Mouse (Mus musculus) limb, embryonic 15.5 days (tissue): ENCODE data around the gene Runx2. TPM values are rescaled to one million over a fixed set of nuclear protein-coding genes. Genes with fewer than 3 reads are reported as not detected.

Experiments used
- ATAC-seq: fragments of 200-750 bp; cut with Nextera tagmentation; 2 replicates; pipeline ENCODE4 v1.8.0; 2017; ENCODE audit warnings: low read depth, moderate TSS enrichment; ENCODE audit not compliant: insufficient number of reproducible peaks, low FRiP score, low TSS enrichment
- H3K27ac ChIP-seq: fragments of 300-500 bp; sonication (generic); 2 replicates; pipeline ENCODE4 v1.5.1; 2015; ENCODE audit warnings: moderate library complexity, mild to moderate bottlenecking, inconsistent platforms
- H3K27me3 ChIP-seq: fragments of 300-500 bp; sonication (generic); 2 replicates; pipeline ENCODE4 v1.6.1; 2015; ENCODE audit warnings: inconsistent platforms
- H3K36me3 ChIP-seq: fragments of 300-500 bp; sonication (generic); 2 replicates; pipeline ENCODE4 v1.6.1; 2015; ENCODE audit warnings: inconsistent platforms
- H3K4me1 ChIP-seq: fragments of 300-500 bp; sonication (generic); 2 replicates; pipeline ENCODE4 v1.6.1; 2015; ENCODE audit warnings: inconsistent platforms
- H3K4me2 ChIP-seq: fragments of 300-500 bp; sonication (generic); 2 replicates; pipeline ENCODE4 v1.6.1; 2015; ENCODE audit warnings: mild to moderate bottlenecking, inconsistent platforms
- H3K4me3 ChIP-seq: fragments of 300-500 bp; sonication (generic); 2 replicates; pipeline ENCODE4 v1.5.1; 2015; ENCODE audit warnings: mild to moderate bottlenecking, inconsistent platforms
- H3K9ac ChIP-seq: fragments of 300-500 bp; sonication (generic); 2 replicates; pipeline ENCODE4 v1.6.1; 2015; ENCODE audit warnings: inconsistent platforms
- H3K9me3 ChIP-seq: fragments of 300-500 bp; sonication (generic); 2 replicates; pipeline ENCODE4 v1.6.1; 2016; ENCODE audit warnings: inconsistent platforms
- WGBS: fragments of 180-500 bp; shearing (Covaris S2); methylation state at CpG from one replicate; pipeline ENCODE4 v1.1.7; 2015; 5-methylcytosine and 5-hydroxymethylcytosine counted together
- polyA plus RNA-seq: library from polyadenylated mRNA; unstranded; fragments of >200 nt; fragmentation: Nextera tagmentation; extraction: Ambion mirVana; gene quantifications from 2 replicates; pipeline ENCODE4 v1.2.1, GENCODE M21; 2015

Gene Runx2
- polyA plus RNA-seq, 1 experiment from 2014 or later, result 13.1 TPM

DNA sequence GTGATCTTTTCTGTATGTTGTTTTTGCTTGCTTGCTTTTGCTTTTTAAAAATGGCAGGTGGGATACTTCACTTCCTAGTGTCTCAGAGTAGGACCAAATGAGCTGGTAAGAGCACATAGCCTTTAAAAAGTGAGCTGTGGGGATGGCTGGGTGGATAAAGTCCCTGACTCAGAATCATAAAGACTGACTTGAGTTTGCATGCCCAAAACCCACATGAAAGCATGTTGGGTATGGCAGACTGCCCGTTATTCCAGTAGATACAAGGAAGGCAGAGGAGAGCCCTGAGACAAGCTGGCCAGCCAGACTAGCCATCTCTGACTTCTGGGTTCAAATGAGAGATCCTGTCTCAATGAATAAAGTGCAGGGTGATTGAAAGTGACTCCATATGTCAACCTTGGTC lies 214.7 kb downstream of the Runx2 start:
- H3K9ac ChIP-seq, result no peak overlapping the region
- WGBS, result 68% methylated on average over 1 of the region's 1 CpGs
- H3K27ac ChIP-seq, result no peak overlapping the region

DNA sequence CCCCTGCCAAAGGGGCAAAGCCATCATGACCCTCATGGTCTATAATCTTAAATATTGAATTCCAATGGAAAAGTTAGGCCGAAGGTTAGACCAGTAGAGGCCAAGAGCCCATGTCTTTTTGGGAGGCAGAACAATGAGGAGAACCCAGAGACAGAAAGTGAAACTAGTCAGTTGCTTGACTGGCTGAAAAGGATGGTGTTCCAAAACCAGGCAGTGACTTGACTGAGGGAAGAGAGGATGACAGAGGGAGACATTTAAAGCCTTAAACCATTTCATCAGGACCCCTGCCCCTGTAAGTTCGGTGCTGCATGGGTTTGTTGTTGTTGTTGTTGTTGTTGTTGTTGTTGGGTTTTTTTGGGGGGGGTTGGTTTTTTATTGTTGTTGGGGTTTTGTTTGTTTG lies 215.5 kb downstream of the Runx2 start:
- H3K27me3 ChIP-seq, result 0 out of 2 replicates have a peak, but pooled peaks cover 11% of the 10 kb centered on the region
- H3K4me2 ChIP-seq, result no peak overlapping the region
- no peak overlapping the region for H3K4me3 ChIP-seq
- H3K9ac ChIP-seq, result no peak overlapping the region
- H3K27ac ChIP-seq, result no peak overlapping the region
- ATAC-seq, result no peak
- WGBS, result 88% methylated on average over 2 of the region's 2 CpGs
- H3K4me1 ChIP-seq, result peaks cover 18% of the 10 kb centered on the region
- no peaks in the 10 kb centered on the region for H3K9me3 ChIP-seq
- no peaks in the 10 kb centered on the region for H3K36me3 ChIP-seq

More for the DNA sequence above, 214.7 kb downstream of the Runx2 start:
- Histone ChIP-seq H3K27me3 (0 out of 2 replicates have a peak, but pooled peaks cover 11% of the 10 kb centered on the region), H3K4me3 (no peak overlapping the region), H3K36me3 (no peaks in the 10 kb centered on the region), H3K9me3 (no peaks in the 10 kb centered on the region), H3K4me2 (no peak overlapping the region), H3K4me1 (peaks cover 18% of the 10 kb centered on the region)
- no peak for ATAC-seq

DNA sequence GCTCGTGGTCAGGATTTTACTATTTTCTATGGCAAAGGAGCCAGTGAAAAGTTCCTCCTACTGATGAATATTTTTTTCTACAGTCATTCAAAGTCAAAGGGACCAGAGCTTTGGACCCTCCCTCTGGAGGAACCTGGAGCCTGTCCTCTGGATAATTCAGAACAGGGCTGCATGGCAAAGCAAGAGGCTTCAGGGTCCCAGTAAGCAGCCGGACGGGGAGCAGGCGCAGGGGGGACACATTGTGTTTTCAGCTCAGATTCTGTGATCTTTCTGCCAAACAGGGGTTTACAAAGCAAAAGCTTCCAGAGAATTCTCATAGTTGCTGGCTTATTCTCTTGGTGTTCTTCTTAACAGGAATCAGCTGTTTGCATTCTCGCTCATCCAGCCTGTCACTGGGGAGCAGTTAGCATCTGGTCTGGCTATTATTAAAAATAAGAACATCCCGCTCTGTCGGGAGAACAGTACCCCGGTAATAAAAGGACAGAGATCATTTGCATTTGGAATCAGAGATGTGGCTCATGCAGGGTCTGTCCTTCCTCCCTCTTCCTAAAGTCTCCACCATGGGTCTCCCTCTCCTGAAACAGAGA lies 216.6 kb downstream of the Runx2 start:
- H3K4me3 ChIP-seq, result no peak overlapping the region
- 0 out of 2 replicates have a peak, but pooled peaks cover 7% of the 10 kb centered on the region for H3K27me3 ChIP-seq
- no peak overlapping the region for H3K27ac ChIP-seq
- no peaks in the 10 kb centered on the region for H3K36me3 ChIP-seq
- ATAC-seq, result no peak
- 0 out of 2 replicates have a peak overlapping the region, but pooled peaks have one; percentile 10 for H3K4me2 ChIP-seq
- H3K9me3 ChIP-seq, result no peaks in the 10 kb centered on the region
- peaks cover 19% of the 10 kb centered on the region for H3K4me1 ChIP-seq
- WGBS, result 31% methylated on average over 8 of the region's 8 CpGs
- no peak overlapping the region for H3K9ac ChIP-seq

DNA sequence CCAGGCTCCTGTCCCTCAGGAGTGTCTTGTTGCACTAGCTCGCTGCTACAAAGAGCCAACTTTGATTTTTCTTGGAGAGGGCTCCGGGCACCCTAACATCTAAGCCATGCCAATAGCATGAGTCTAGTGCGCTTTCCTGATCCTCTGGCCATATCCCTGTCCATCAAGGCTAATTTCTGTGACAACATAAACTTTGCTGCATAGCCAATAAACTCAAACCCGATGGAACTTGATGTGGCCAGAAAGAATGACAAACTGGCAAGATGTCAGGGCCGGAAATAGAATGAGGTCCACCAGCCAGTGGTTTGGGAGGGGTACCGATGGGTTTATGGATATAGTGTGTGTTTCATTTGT lies 221.9 kb downstream of the Runx2 start:
- peaks cover 20% of the 10 kb centered on the region for H3K4me1 ChIP-seq
- 66% methylated on average over 6 of the region's 6 CpGs for WGBS
- ATAC-seq, result no peak
- H3K4me2 ChIP-seq, result no peak overlapping the region
- H3K9me3 ChIP-seq, result no peaks in the 10 kb centered on the region
- no peak overlapping the region for H3K9ac ChIP-seq
- 0 out of 2 replicates have a peak overlapping the region, but pooled peaks have one; percentile 18 for H3K27ac ChIP-seq
- H3K4me3 ChIP-seq, result no peak overlapping the region
- H3K36me3 ChIP-seq, result no peaks in the 10 kb centered on the region
- H3K27me3 ChIP-seq, result no peaks in the 10 kb centered on the region

DNA sequence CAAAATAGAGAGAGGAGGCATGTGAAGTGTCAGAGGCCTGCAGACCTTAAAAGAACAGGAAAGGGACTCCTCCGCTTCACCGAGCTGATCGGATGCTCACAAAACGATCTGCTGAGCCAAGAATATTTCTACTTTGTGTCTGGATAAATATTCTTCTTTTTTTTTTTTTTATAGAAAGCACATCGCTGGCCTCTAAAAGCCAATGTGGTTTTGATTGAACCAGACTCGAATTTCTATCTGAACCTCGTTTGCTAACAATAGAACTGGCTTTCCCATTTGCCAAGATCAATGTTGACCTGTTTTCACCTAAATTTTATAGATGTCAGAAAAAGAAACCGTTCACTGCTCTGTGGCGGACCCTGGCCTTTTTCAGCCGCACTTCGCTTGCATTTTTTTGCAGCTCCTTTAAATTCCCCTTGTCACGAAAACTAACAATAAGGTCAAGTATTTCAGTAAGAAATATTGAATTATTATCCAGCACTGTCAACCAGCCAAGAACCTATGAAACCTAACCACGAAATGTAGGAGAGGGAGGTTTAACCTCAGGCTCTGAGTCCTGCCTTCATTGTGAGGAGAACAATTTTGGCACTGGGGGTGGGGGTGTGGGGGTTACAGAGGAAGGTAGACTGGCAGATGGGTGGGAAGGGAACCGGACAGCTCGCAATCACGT lies 222.4 kb downstream of the Runx2 start:
- H3K36me3 ChIP-seq, result no peaks in the 10 kb centered on the region
- H3K9ac ChIP-seq, result no peak overlapping the region
- no peaks in the 10 kb centered on the region for H3K9me3 ChIP-seq
- H3K27me3 ChIP-seq, result no peaks in the 10 kb centered on the region
- no peak overlapping the region for H3K4me3 ChIP-seq
- ATAC-seq, result no peak
- H3K4me1 ChIP-seq, result peaks cover 20% of the 10 kb centered on the region
- no peak overlapping the region for H3K4me2 ChIP-seq
- 46% methylated on average over 16 of the region's 16 CpGs for WGBS
- H3K27ac ChIP-seq, result peak overlapping the region; percentile 48; the same call in 1 of the 2 replicates

DNA sequence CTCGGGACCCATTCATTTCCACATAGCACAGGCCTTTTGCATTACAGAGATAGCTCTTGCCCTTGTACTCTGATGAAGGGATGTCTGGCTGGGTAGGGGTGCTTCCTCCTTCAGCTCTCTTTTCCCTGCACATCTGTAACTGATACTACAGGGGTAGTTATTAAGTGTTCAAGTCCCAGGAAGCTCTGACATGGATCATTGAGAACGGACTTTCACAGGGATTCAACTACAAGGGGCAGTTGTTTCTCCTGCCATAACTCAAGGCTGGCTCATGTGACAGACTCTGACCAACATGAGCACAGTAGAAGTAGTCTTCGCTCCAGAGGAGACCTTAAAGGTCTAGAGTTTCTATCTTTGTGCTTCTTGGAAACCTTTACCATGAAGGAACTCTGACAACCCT lies 226.1 kb downstream of the Runx2 start:
- no peak for ATAC-seq
- no peaks in the 10 kb centered on the region for H3K27me3 ChIP-seq
- WGBS, result 61% methylated on average over 3 of the region's 3 CpGs
- H3K4me1 ChIP-seq, result peaks cover 20% of the 10 kb centered on the region
- H3K9me3 ChIP-seq, result no peaks in the 10 kb centered on the region
- no peak overlapping the region for H3K4me2 ChIP-seq
- no peak overlapping the region for H3K27ac ChIP-seq
- no peak overlapping the region for H3K4me3 ChIP-seq
- H3K36me3 ChIP-seq, result no peaks in the 10 kb centered on the region
- no peak overlapping the region for H3K9ac ChIP-seq

DNA sequence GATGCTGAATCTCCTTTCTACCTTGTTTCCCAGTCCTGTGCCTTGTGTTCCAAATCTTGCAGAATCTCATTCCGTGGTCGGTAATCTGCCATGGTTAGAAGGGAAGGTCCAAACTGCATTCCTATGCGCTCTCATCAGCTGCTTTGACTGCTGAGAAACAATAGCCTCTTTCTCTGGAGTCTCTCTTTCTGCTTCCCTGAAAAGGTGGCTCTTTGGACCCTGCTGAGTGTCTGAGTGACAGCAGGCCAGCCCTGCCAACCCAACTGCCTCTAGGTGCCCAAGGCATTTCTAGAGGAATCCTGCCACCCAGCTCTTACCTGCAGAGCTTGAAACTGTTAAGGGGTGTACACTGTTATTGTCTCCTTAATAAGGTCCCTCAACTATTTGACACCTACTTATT lies 226.6 kb downstream of the Runx2 start:
- no peaks in the 10 kb centered on the region for H3K27me3 ChIP-seq
- H3K36me3 ChIP-seq, result no peaks in the 10 kb centered on the region
- H3K4me2 ChIP-seq, result no peak overlapping the region
- WGBS, result 39% methylated on average over 3 of the region's 3 CpGs
- no peak for ATAC-seq
- no peak overlapping the region for H3K9ac ChIP-seq
- H3K4me1 ChIP-seq, result peaks cover 18% of the 10 kb centered on the region
- no peak overlapping the region for H3K27ac ChIP-seq
- no peak overlapping the region for H3K4me3 ChIP-seq
- no peaks in the 10 kb centered on the region for H3K9me3 ChIP-seq

DNA sequence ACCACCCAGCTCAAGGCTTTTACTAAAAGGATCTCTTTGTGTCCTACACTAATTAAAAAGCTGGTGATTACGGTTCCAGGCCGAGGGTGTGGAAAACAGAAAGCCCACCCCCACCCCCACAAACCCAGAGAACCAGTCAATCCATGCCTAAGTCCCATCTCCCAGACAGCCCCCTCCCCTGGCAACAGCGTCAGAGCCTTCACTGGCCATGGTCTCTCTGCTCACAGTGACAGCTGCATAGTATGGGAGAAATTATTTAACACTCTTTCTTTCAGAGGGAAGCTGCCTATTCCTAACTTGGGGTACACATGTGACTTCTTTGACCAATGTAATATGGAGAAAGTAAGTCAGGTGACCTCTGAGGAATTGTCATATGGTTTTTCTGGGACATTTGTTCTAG lies 228.4 kb downstream of the Runx2 start:
- H3K4me2 ChIP-seq, result no peak overlapping the region
- no peak overlapping the region for H3K4me3 ChIP-seq
- 63% methylated on average over 3 of the region's 3 CpGs for WGBS

DNA sequence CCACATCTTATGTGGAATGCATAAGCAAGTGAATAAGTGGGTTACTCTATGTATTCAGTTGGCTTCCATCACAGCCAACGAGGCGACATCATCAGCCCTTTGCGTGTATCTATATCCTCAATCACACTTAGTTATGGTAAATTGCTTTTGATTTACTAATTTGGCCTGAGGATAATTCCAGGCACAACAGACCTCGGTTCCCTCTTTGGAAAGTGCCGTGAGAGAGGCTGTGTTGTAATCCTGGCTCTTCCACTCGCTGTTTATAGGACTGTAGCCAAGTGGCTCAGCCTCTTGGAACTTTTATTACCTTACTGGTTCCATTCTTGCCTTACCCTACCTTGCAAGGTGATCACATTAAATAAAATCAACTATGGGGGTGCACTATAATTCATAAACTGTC lies 229.8 kb downstream of the Runx2 start:
- Histone ChIP-seq H3K27ac (no peak overlapping the region), H3K9ac (no peak overlapping the region), H3K9me3 (no peaks in the 10 kb centered on the region), H3K36me3 (no peaks in the 10 kb centered on the region), H3K4me1 (no peaks in the 10 kb centered on the region), H3K4me3 (no peak overlapping the region), H3K4me2 (no peak overlapping the region), H3K27me3 (no peaks in the 10 kb centered on the region)
- WGBS, result 53% methylated on average over 6 of the region's 6 CpGs
- ATAC-seq, result no peak

More for the DNA sequence above, 228.4 kb downstream of the Runx2 start:
- Histone ChIP-seq H3K9me3 (no peaks in the 10 kb centered on the region), H3K9ac (no peak overlapping the region), H3K27ac (no peak overlapping the region), H3K27me3 (no peaks in the 10 kb centered on the region), H3K4me1 (peaks cover 5% of the 10 kb centered on the region; the same call in 1 of the 2 replicates), H3K36me3 (no peaks in the 10 kb centered on the region)
- no peak for ATAC-seq

DNA sequence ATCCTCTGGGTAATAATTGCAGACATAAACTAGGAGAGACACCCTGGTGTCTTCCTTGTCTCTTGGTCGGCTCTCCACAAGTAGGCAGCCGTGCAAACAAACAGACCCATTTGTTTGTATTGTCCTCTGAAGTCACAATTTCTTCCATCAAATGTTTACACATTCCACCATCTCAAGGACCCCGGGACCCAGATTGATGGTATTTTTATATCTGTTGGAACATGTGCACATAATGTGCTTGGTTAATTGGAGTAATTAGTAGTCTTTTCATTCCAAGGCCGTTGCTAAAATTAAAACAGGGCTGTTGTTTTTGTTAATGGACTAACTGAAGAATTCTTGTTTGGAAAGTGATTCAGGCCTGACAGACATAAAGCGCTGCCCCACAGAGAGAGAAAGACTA lies 236.8 kb downstream of the Runx2 start:
- no peak for ATAC-seq
- Histone ChIP-seq H3K4me1 (no peaks in the 10 kb centered on the region), H3K9ac (no peak overlapping the region), H3K27me3 (no peaks in the 10 kb centered on the region), H3K4me2 (no peak overlapping the region), H3K9me3 (no peaks in the 10 kb centered on the region), H3K36me3 (no peaks in the 10 kb centered on the region), H3K4me3 (no peak overlapping the region), H3K27ac (no peak overlapping the region)
- 45% methylated on average over 5 of the region's 5 CpGs for WGBS

DNA sequence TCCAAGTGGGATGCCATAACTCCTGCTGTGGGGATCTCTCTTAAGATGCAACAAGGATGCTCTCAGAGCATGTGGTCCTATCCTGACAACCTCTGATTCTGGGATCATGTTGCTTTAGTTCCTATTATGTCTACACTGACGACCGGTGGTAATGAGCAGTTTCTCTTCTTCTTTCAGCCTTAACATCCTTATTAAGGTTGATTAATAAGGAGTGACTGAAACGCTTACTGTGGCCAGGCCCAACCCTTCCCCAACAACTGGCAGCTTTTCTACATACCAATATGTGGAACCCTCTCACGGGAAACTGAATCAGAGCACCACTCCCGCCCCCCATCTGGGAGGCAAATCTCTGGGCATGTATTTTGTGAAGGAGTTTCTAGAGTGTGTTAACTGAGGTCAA lies 243.7 kb downstream of the Runx2 start:
- Histone ChIP-seq H3K9me3 (no peaks in the 10 kb centered on the region), H3K4me2 (no peak overlapping the region), H3K27ac (no peak overlapping the region), H3K27me3 (peaks cover 16% of the 10 kb centered on the region), H3K4me3 (no peak overlapping the region), H3K36me3 (no peaks in the 10 kb centered on the region), H3K9ac (no peak overlapping the region), H3K4me1 (peaks cover 4% of the 10 kb centered on the region)
- WGBS, result 75% methylated on average over 5 of the region's 5 CpGs
- ATAC-seq, result no peak

DNA sequence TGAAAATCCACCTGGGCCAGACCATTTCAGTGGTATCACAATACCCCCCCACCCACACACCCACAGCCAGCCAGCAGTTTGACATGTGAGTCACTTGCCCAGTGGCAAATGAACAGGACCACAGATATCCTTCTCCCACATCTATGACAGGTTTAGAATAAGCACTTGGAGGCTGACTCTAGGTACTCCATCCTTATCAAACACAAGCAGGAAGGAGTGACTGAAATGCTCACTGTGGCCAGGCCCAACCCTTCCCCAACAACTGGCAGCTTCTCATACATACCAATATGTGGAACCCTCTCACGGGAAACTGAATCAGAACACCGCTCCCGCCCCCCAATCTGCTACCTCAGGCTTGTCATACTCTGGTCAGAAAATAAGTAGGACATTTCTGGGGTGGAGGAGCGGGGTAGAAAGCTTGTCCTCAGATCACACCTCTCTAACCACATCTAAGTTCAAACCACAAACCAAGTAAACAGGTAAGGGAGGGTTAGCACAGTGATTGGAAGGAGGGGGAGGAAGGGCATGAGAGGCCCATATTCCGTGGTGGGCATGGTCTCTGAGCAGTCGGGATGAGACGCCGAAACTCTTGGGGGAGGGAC lies 245.5 kb downstream of the Runx2 start:
- H3K9me3 ChIP-seq, result no peaks in the 10 kb centered on the region
- no peak overlapping the region for H3K9ac ChIP-seq
- 80% methylated on average over 8 of the region's 8 CpGs for WGBS
- no peak overlapping the region for H3K4me3 ChIP-seq
- no peak overlapping the region for H3K4me2 ChIP-seq
- peaks cover 17% of the 10 kb centered on the region for H3K4me1 ChIP-seq
- H3K27ac ChIP-seq, result no peak overlapping the region
- no peak for ATAC-seq
- H3K27me3 ChIP-seq, result peaks cover 16% of the 10 kb centered on the region
- H3K36me3 ChIP-seq, result no peaks in the 10 kb centered on the region
